Mouse (Mus musculus): ENCODE measurements around the gene Tmub2.
A peak's percentile ranks its signal among the peaks of the same experiment; 100 is the strongest.

Tmub2 gene

GRCm38 (mm10) chr11:102289511-102290100, 4.9 kb downstream of the Tmub2 start:
- Histone ChIP-seq H3K36me3 (ENCODE audit: control insufficient read depth, insufficient read depth, low read length, poor library complexity, severe bottlenecking) (peaks cover 10% of the 10 kb centered on the region; the same call in 1 of the 2 replicates), H3K27me3 (ENCODE audit: control insufficient read depth, insufficient read depth, low read length, poor library complexity, severe bottlenecking) (no peaks in the 10 kb centered on the region)
- no peak for DNase-seq (ENCODE audit: low read depth, low spot score)

- H3K36me3 ChIP-seq (ENCODE audit: control insufficient read depth, insufficient read depth, low read length, poor library complexity, severe bottlenecking): peaks cover 10% of the 10 kb centered on the region; the same call in 1 of the 2 replicates
- H3K27me3 ChIP-seq (ENCODE audit: control insufficient read depth, insufficient read depth, low read length, poor library complexity, severe bottlenecking): no peaks in the 10 kb centered on the region
- no peak for DNase-seq (ENCODE audit: low read depth, low spot score)
These were observed 5.4 kb downstream of the Tmub2 start for GRCm38 (mm10) chr11:102290141-102290540.

GRCm38 (mm10) chr11:102291051-102291535, 6.4 kb downstream of the Tmub2 start:
- peaks cover 10% of the 10 kb centered on the region; the same call in 1 of the 2 replicates for H3K36me3 ChIP-seq (ENCODE audit: control insufficient read depth, insufficient read depth, low read length, poor library complexity, severe bottlenecking)
- H3K27me3 ChIP-seq (ENCODE audit: control insufficient read depth, insufficient read depth, low read length, poor library complexity, severe bottlenecking): no peaks in the 10 kb centered on the region
- no peak for DNase-seq (ENCODE audit: low read depth, low spot score)

- H3K36me3 ChIP-seq (ENCODE audit: control insufficient read depth, insufficient read depth, low read length, poor library complexity, severe bottlenecking): peaks cover 10% of the 10 kb centered on the region; the same call in 1 of the 2 replicates
- DNase-seq (ENCODE audit: low read depth, low spot score): no peak
These were observed 9.2 kb downstream of the Tmub2 start for GRCm38 (mm10) chr11:102293971-102294370.

GRCm38 (mm10) chr11:102294416-102294815, 9.7 kb downstream of the Tmub2 start:
- peaks cover 10% of the 10 kb centered on the region; the same call in 1 of the 2 replicates for H3K36me3 ChIP-seq (ENCODE audit: control insufficient read depth, insufficient read depth, low read length, poor library complexity, severe bottlenecking)
- H3K27me3 ChIP-seq (ENCODE audit: control insufficient read depth, insufficient read depth, low read length, poor library complexity, severe bottlenecking): no peaks in the 10 kb centered on the region
- no peak for DNase-seq (ENCODE audit: low read depth, low spot score)

More at GRCm38 (mm10) chr11:102293971-102294370, 9.2 kb downstream of the Tmub2 start:
- H3K27me3 ChIP-seq (ENCODE audit: control insufficient read depth, insufficient read depth, low read length, poor library complexity, severe bottlenecking): no peaks in the 10 kb centered on the region

GRCm38 (mm10) chr11:102294887-102295597, 10.3 kb downstream of the Tmub2 start:
- peak; percentile 78 for DNase-seq (ENCODE audit: low read depth, low spot score)
- peaks cover 10% of the 10 kb centered on the region; the same call in 1 of the 2 replicates for H3K36me3 ChIP-seq (ENCODE audit: control insufficient read depth, insufficient read depth, low read length, poor library complexity, severe bottlenecking)
- H3K27me3 ChIP-seq (ENCODE audit: control insufficient read depth, insufficient read depth, low read length, poor library complexity, severe bottlenecking): no peaks in the 10 kb centered on the region

GRCm38 (mm10) chr11:102295598-102296471, 11.1 kb downstream of the Tmub2 start:
- peaks cover 10% of the 10 kb centered on the region; the same call in 1 of the 2 replicates for H3K36me3 ChIP-seq (ENCODE audit: control insufficient read depth, insufficient read depth, low read length, poor library complexity, severe bottlenecking)
- no peaks in the 10 kb centered on the region for H3K27me3 ChIP-seq (ENCODE audit: control insufficient read depth, insufficient read depth, low read length, poor library complexity, severe bottlenecking)
- peak; percentile 50 for DNase-seq (ENCODE audit: low read depth, low spot score)

- peak; percentile 98 for DNase-seq (ENCODE audit: low read depth, low spot score)
- H3K36me3 ChIP-seq (ENCODE audit: control insufficient read depth, insufficient read depth, low read length, poor library complexity, severe bottlenecking): peaks cover 6% of the 10 kb centered on the region; the same call in 1 of the 2 replicates
- no peaks in the 10 kb centered on the region for H3K27me3 ChIP-seq (ENCODE audit: control insufficient read depth, insufficient read depth, low read length, poor library complexity, severe bottlenecking)
These were observed 12.1 kb downstream of the Tmub2 start, which contains the start of gene Atxn7l3 for GRCm38 (mm10) chr11:102296491-102297472. Gene Atxn7l3, minus strand, starts transcription at chr11:102296631.

GRCm38 (mm10) chr11:102297577-102298556, 13.1 kb downstream of the Tmub2 start:
- peak; percentile 41 for DNase-seq (ENCODE audit: low read depth, low spot score)
- H3K27me3 ChIP-seq (ENCODE audit: control insufficient read depth, insufficient read depth, low read length, poor library complexity, severe bottlenecking): no peaks in the 10 kb centered on the region
- no peaks in the 10 kb centered on the region for H3K36me3 ChIP-seq (ENCODE audit: control insufficient read depth, insufficient read depth, low read length, poor library complexity, severe bottlenecking)

- Histone ChIP-seq H3K36me3 (ENCODE audit: control insufficient read depth, insufficient read depth, low read length, poor library complexity, severe bottlenecking) (no peaks in the 10 kb centered on the region), H3K27me3 (ENCODE audit: control insufficient read depth, insufficient read depth, low read length, poor library complexity, severe bottlenecking) (no peaks in the 10 kb centered on the region)
- DNase-seq (ENCODE audit: low read depth, low spot score): peak; percentile 88
These were observed 15.1 kb downstream of the Tmub2 start for GRCm38 (mm10) chr11:102299839-102300238.

GRCm38 (mm10) chr11:102304141-102304540, 19.4 kb downstream of the Tmub2 start:
- Histone ChIP-seq H3K27me3 (ENCODE audit: control insufficient read depth, insufficient read depth, low read length, poor library complexity, severe bottlenecking) (no peaks in the 10 kb centered on the region), H3K36me3 (ENCODE audit: control insufficient read depth, insufficient read depth, low read length, poor library complexity, severe bottlenecking) (peaks cover 13% of the 10 kb centered on the region)
- DNase-seq (ENCODE audit: low read depth, low spot score): no peak

GRCm38 (mm10) chr11:102305359-102305758, 20.6 kb downstream of the Tmub2 start:
- peaks cover 13% of the 10 kb centered on the region for H3K36me3 ChIP-seq (ENCODE audit: control insufficient read depth, insufficient read depth, low read length, poor library complexity, severe bottlenecking)
- DNase-seq (ENCODE audit: low read depth, low spot score): no peak
- no peaks in the 10 kb centered on the region for H3K27me3 ChIP-seq (ENCODE audit: control insufficient read depth, insufficient read depth, low read length, poor library complexity, severe bottlenecking)

GRCm38 (mm10) chr11:102308104-102308503, 23.4 kb downstream of the Tmub2 start:
- DNase-seq (ENCODE audit: low read depth, low spot score): no peak
- Histone ChIP-seq H3K27me3 (ENCODE audit: control insufficient read depth, insufficient read depth, low read length, poor library complexity, severe bottlenecking) (no peaks in the 10 kb centered on the region), H3K36me3 (ENCODE audit: control insufficient read depth, insufficient read depth, low read length, poor library complexity, severe bottlenecking) (peaks cover 15% of the 10 kb centered on the region)
